Mouse (Mus musculus) hindbrain, postnatal 0 days (tissue): ENCODE data around the gene P2ry14. TPM values are rescaled to one million over a fixed set of nuclear protein-coding genes. Genes with fewer than 3 reads are reported as not detected.

Experiments used
- ATAC-seq: fragments of 200-750 bp; cut with Nextera tagmentation; 2 replicates; pipeline ENCODE4 v1.8.0; 2017; ENCODE audit warnings: mild to moderate bottlenecking, moderate TSS enrichment, moderate library complexity
- DNase-seq: peaks from one replicate; pipeline ENCODE4 v3.0.0-alpha.2; 2015; ENCODE audit warnings: low spot score
- H3K27ac ChIP-seq: fragments of 300-500 bp; sonication (generic); 2 replicates; pipeline ENCODE4 v1.5.1; 2014; ENCODE audit warnings: mild to moderate bottlenecking
- H3K27me3 ChIP-seq: fragments of 300-500 bp; sonication (generic); 2 replicates; pipeline ENCODE4 v1.6.1; 2014; ENCODE audit warnings: low read length, mixed read lengths; ENCODE audit not compliant: insufficient read depth
- H3K36me3 ChIP-seq: fragments of 300-500 bp; sonication (generic); 2 replicates; pipeline ENCODE4 v1.6.1; 2014; ENCODE audit warnings: low read length, mixed read lengths; ENCODE audit not compliant: insufficient read depth
- H3K4me1 ChIP-seq: fragments of 300-500 bp; sonication (generic); 2 replicates; pipeline ENCODE4 v1.6.1; 2014; ENCODE audit warnings: antibody characterized with exemption, low read length, mixed read lengths; ENCODE audit not compliant: insufficient read depth
- H3K4me2 ChIP-seq: fragments of 300-500 bp; sonication (generic); 2 replicates; pipeline ENCODE4 v1.6.1; 2014; ENCODE audit warnings: low read depth, mild to moderate bottlenecking, low read length, moderate library complexity, mixed read lengths
- H3K4me3 ChIP-seq: fragments of 300-500 bp; sonication (generic); 2 replicates; pipeline ENCODE4 v1.5.1; 2014; ENCODE audit warnings: low read length
- H3K9ac ChIP-seq: fragments of 300-500 bp; sonication (generic); replicated peaks from 2 replicates; pipeline ENCODE4 v1.6.1; 2014; ENCODE audit warnings: mild to moderate bottlenecking, low read length, moderate library complexity, mixed read lengths
- H3K9me3 ChIP-seq: fragments of 300-500 bp; sonication (generic); 2 replicates; pipeline ENCODE4 v1.6.1; 2016; ENCODE audit warnings: low read length, mixed read lengths
- CTCF ChIP-seq: IDR thresholded peaks from 2 replicates; pipeline ENCODE4 v1.5.1; 2016; ENCODE audit warnings: antibody characterized with exemption, control low read depth, low read depth
- WGBS: fragments of 180-500 bp; shearing (Covaris S2); extraction: QIAGEN DNeasy Blood & Tissue Kit; methylation state at CpG from one replicate; pipeline ENCODE4 v1.1.7; 2014; 5-methylcytosine and 5-hydroxymethylcytosine counted together
- polyA plus RNA-seq: library from polyadenylated mRNA; unstranded; fragments of >200 nt; fragmentation: Nextera tagmentation; extraction: Ambion mirVana; gene quantifications from 2 replicates; pipeline ENCODE4 v1.2.1, GENCODE M21; 2015
- total RNA-seq: library from RNA; depleted of rRNA; stranded (reverse); fragments of >200 nt; gene quantifications from 2 replicates; pipeline ENCODE4 v1.2.3, GENCODE M21; 2014; rRNA removed

Gene P2ry14
- 1.7 and 3.0 TPM in 2 replicates for total RNA-seq
- polyA plus RNA-seq, result 4.4 and 4.6 TPM in 2 replicates

GRCm38 (mm10) chr3:59153424-59153823 is at the start of gene P2ry14:
P2ry14 (minus strand) TSS chr3:59153618.
- Histone ChIP-seq H3K4me3 (no peak within 1 kb of the TSS), H3K9me3 (no peaks in the 10 kb centered on the region), H3K36me3 (no peaks in the 10 kb centered on the region), H3K4me2 (no peak within 1 kb of the TSS), H3K4me1 (no peaks in the 10 kb centered on the region), H3K9ac (no peak within 1 kb of the TSS), H3K27ac (no peak within 1 kb of the TSS), H3K27me3 (no peaks in the 10 kb centered on the region)
- 89% methylated on average over 5 of the region's 5 CpGs for WGBS
- TF ChIP-seq CTCF, result no peak
- no peak for ATAC-seq
- DNase-seq, result no peak

DNA sequence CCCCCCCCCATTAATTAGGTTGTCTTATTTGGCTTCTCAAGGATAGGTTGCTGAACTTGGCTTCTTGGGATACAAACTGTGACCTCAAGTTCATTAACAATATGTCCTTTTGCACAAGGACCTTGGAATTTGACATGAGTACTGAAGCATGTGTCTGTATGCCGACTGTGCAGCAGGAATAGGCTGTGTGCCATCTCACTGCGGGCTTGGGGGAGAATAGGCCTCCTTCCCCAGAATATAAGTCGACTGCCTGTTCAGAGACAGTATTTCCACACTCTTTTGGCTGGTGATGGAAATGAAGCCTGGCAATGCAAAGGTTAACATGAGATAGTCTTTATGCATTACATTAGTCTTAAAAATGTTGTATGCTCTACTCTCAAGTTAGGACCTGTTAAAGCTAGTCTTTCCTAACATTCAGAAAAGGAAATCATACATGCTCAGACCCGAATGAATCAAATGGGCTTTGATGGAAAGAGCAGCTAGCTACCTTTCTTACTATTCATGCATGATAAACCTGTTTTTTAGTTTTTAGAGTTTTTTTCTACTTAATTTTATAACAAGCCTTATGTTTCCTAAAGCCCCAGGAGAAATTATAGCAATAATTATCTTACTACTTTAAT is 44.0 kb upstream of the P2ry14 start:
- no peak for TF ChIP-seq CTCF
- Histone ChIP-seq H3K36me3 (no peaks in the 10 kb centered on the region), H3K4me2 (no peak overlapping the region), H3K27me3 (no peaks in the 10 kb centered on the region), H3K4me3 (no peak overlapping the region), H3K9ac (no peak overlapping the region), H3K4me1 (no peaks in the 10 kb centered on the region), H3K27ac (no peak overlapping the region), H3K9me3 (no peaks in the 10 kb centered on the region)
- WGBS, result 72% methylated on average over 4 of the region's 4 CpGs
- DNase-seq (no peak), ATAC-seq (no peak)

GRCm38 (mm10) chr3:59194938-59195337 is 41.5 kb upstream of the P2ry14 start, which contains the start of gene Gpr87:
Gpr87 (minus strand) TSS chr3:59195104.
- Histone ChIP-seq H3K27me3 (no peaks in the 10 kb centered on the region), H3K4me1 (no peaks in the 10 kb centered on the region), H3K9me3 (no peaks in the 10 kb centered on the region), H3K27ac (no peak within 1 kb of the TSS), H3K4me2 (no peak within 1 kb of the TSS), H3K9ac (no peak within 1 kb of the TSS), H3K4me3 (no peak within 1 kb of the TSS), H3K36me3 (no peaks in the 10 kb centered on the region)
- ATAC-seq (no peak), DNase-seq (no peak)
- WGBS, result 90% methylated on average over 7 of the region's 7 CpGs
- no peak for TF ChIP-seq CTCF

- WGBS, result 92% methylated on average over 7 of the region's 7 CpGs
- Histone ChIP-seq H3K27ac (no peak overlapping the region), H3K27me3 (no peaks in the 10 kb centered on the region), H3K9ac (no peak overlapping the region), H3K9me3 (no peaks in the 10 kb centered on the region), H3K4me2 (no peak overlapping the region), H3K36me3 (no peaks in the 10 kb centered on the region), H3K4me3 (no peak overlapping the region), H3K4me1 (no peaks in the 10 kb centered on the region)
- DNase-seq (no peak), ATAC-seq (no peak)
- TF ChIP-seq CTCF, result no peak
Observed at GRCm38 (mm10) chr3:59194099-59194498, 40.7 kb upstream of the P2ry14 start.

GRCm38 (mm10) chr3:59191674-59192073 is 38.3 kb upstream of the P2ry14 start:
- Histone ChIP-seq H3K9me3 (no peaks in the 10 kb centered on the region), H3K9ac (no peak overlapping the region), H3K27me3 (no peaks in the 10 kb centered on the region), H3K4me1 (no peaks in the 10 kb centered on the region), H3K4me3 (no peak overlapping the region), H3K36me3 (no peaks in the 10 kb centered on the region), H3K4me2 (no peak overlapping the region), H3K27ac (no peak overlapping the region)
- TF ChIP-seq CTCF, result no peak
- DNase-seq, result no peak
- ATAC-seq, result no peak
- WGBS, result 93% methylated on average over 6 of the region's 6 CpGs

DNA sequence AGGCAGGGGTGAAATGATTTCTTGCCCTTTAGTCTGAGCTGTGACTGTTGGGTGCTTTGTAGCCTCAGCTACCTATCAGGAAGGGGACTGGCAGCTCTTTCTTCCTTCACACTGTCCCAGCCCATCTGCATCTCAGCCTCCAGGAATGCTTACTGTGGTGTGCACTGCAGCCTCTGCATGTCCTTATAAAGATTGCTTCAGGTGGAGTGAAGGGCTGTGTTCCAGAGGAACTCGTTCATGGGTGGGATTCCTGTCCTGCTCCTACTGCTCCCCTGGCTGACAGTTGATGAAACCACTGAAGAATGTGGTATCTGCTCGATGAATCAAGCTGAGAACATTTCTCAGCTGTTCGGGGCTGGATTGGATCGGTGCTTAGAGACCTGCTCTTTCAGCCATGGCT is 33.9 kb upstream of the P2ry14 start:
- no peaks in the 10 kb centered on the region for H3K9me3 ChIP-seq
- WGBS, result 89% methylated on average over 4 of the region's 4 CpGs
- no peaks in the 10 kb centered on the region for H3K27me3 ChIP-seq
- H3K4me1 ChIP-seq, result no peaks in the 10 kb centered on the region
- DNase-seq (no peak), ATAC-seq (no peak)
- no peaks in the 10 kb centered on the region for H3K36me3 ChIP-seq
- H3K27ac ChIP-seq, result no peak overlapping the region
- no peak overlapping the region for H3K4me3 ChIP-seq
- no peak for TF ChIP-seq CTCF
- no peak overlapping the region for H3K4me2 ChIP-seq
- H3K9ac ChIP-seq, result no peak overlapping the region

GRCm38 (mm10) chr3:59185662-59186061 is 32.2 kb upstream of the P2ry14 start:
- Histone ChIP-seq H3K27me3 (no peaks in the 10 kb centered on the region), H3K36me3 (no peaks in the 10 kb centered on the region)
- DNase-seq, result no peak

More at GRCm38 (mm10) chr3:59185662-59186061, 32.2 kb upstream of the P2ry14 start:
- Histone ChIP-seq H3K27ac (no peak overlapping the region), H3K4me2 (no peak overlapping the region), H3K9me3 (no peaks in the 10 kb centered on the region), H3K4me1 (no peaks in the 10 kb centered on the region), H3K9ac (no peak overlapping the region), H3K4me3 (no peak overlapping the region)
- ATAC-seq, result no peak
- 84% methylated on average over 4 of the region's 4 CpGs for WGBS
- TF ChIP-seq CTCF, result no peak
